Mouse (Mus musculus): ENCODE measurements at regions not wholly inside any gene's neighbourhood (a gene's known extent, or its start where the extent isn't known, plus 50 kb on each side); places are given as distances from the start of the nearest gene placed in this dataset.

- TF ChIP-seq CTCF (IDR thresholded peaks at IDR 0.05; ENCODE audit: low read depth, low read length) (no peak), POLR2A (IDR thresholded peaks at IDR 0.05; ENCODE audit: borderline replicate concordance, low read depth, low read length) (no peak)
These were observed 127.7 kb upstream of the Sash1 start for GRCm38 (mm10) chr10:9013549-9013925.
